Comparison of ENCODE assay signal across 16 mouse cellular contexts in genomic region chr14:46260291-46260980, GRCm38 (mm10).
DNase-seq lines count a peak whose midpoint lies in the region; ATAC-seq lines count a peak whose summit lies in the region.
"Had no signal": no experiment of that assay in that cellular context is flagged by ENCODE, and none has a peak within 500 bp of the region (broad histone marks: within the 10 kb centered on the region; RNA-seq: fewer than 3 reads in every experiment).

No protein-coding gene starts in this region.

- WGBS in heart, embryonic 12.5 days, result 78% methylated on average over 4 of the region's 4 CpGs
- 83% methylated on average over 4 of the region's 4 CpGs for WGBS in limb, embryonic 10.5 days

- H3K4me1 ChIP-seq in heart, embryonic 12.5 days (replicated peaks), result peaks cover 13% of the 10 kb centered on the region
- peaks cover 23% of the 10 kb centered on the region for H3K4me1 ChIP-seq in limb, embryonic 10.5 days
- H3K4me1 ChIP-seq: forebrain, embryonic 15.5 days had no signal

- H3K4me3 ChIP-seq in heart, embryonic 12.5 days, result no peak overlapping the region
- H3K4me3 ChIP-seq in limb, embryonic 10.5 days, result no peak overlapping the region
- H3K4me3 ChIP-seq: embryonic facial prominence, embryonic 10.5 days; forebrain, embryonic 15.5 days; limb, embryonic 13.5 days had no signal

- DNase-seq in heart, adult 11 months, result peak; percentile 61
- DNase-seq in kidney, adult 9 months, result peak; percentile 91
- DNase-seq in kidney, postnatal 4 days, result peak; percentile 33 to 42
- peak; percentile 26 for DNase-seq in yolk sac, embryonic 10.5 days (ENCODE audit: low spot score)
- no peak for DNase-seq in limb, embryonic 10.5 days (ENCODE audit: low spot score)
- DNase-seq in heart, postnatal 14 days, result no peak
- DNase-seq: adrenal gland, postnatal 10 days; cerebellum, adult 11 months had no signal

- intact Hi-C loops in heart, postnatal 14 days (cut with DNase I), result no loop called here

- ATAC-seq in heart, embryonic 12.5 days (ENCODE audit: insufficient number of reproducible peaks, low FRiP score), result no peak
- no peak for ATAC-seq in megakaryocyte, adult 5-6 weeks (ENCODE audit: poor library complexity, severe bottlenecking)
- ATAC-seq: CD4-positive, CD25-positive, alpha-beta regulatory T cell, adult 4 months; forebrain, embryonic 15.5 days; hindbrain, postnatal 0 days; lung, postnatal 0 days had no signal

- no peaks in the 10 kb centered on the region for H3K36me3 ChIP-seq in heart, embryonic 12.5 days
- no peaks in the 10 kb centered on the region for H3K36me3 ChIP-seq in limb, embryonic 10.5 days
- H3K36me3 ChIP-seq: embryonic facial prominence, embryonic 10.5 days; forebrain, embryonic 15.5 days; limb, embryonic 13.5 days had no signal

- no peaks in the 10 kb centered on the region for H3K27me3 ChIP-seq in heart, embryonic 12.5 days (replicated peaks)
- H3K27me3 ChIP-seq in limb, embryonic 10.5 days (ENCODE audit: low read depth, poor library complexity, severe bottlenecking), result no peaks in the 10 kb centered on the region
- H3K27me3 ChIP-seq: forebrain, embryonic 15.5 days; limb, embryonic 13.5 days had no signal

- no peak overlapping the region for H3K27ac ChIP-seq in heart, embryonic 12.5 days (ENCODE audit: poor library complexity, severe bottlenecking)
- H3K27ac ChIP-seq in limb, embryonic 10.5 days, result no peak overlapping the region
- H3K27ac ChIP-seq: embryonic facial prominence, embryonic 10.5 days; forebrain, embryonic 15.5 days; hindbrain, postnatal 0 days; limb, embryonic 13.5 days had no signal

- no peak overlapping the region for H3K4me2 ChIP-seq in heart, embryonic 12.5 days
- H3K4me2 ChIP-seq: forebrain, embryonic 15.5 days; limb, embryonic 13.5 days had no signal

- H3K9me3 ChIP-seq in heart, embryonic 12.5 days (replicated peaks), result no peaks in the 10 kb centered on the region; the same call in 1 of the 2 replicates
- no peaks in the 10 kb centered on the region for H3K9me3 ChIP-seq in limb, embryonic 10.5 days (replicated peaks)
- H3K9me3 ChIP-seq: embryonic facial prominence, embryonic 10.5 days; forebrain, embryonic 15.5 days; limb, embryonic 13.5 days had no signal

- no peak overlapping the region for H3K9ac ChIP-seq in heart, embryonic 12.5 days
- H3K9ac ChIP-seq: forebrain, embryonic 15.5 days; limb, embryonic 13.5 days had no signal

Comparison
In these comparisons a context has a peak if more than half of its experiments do, and no peak if none do; other contexts are left out.
1. DNase-seq: peak in heart, adult 11 months (single experiment), kidney, adult 9 months (single experiment), kidney, postnatal 4 days (2 of 2) and yolk sac, embryonic 10.5 days (single experiment); none in limb, embryonic 10.5 days (single experiment) and heart, postnatal 14 days (0 of 2).